Mouse (Mus musculus): ENCODE data around the gene Gadl1. TPM values are rescaled to one million over a fixed set of nuclear protein-coding genes. Genes with fewer than 3 reads are reported as not detected.

The Gadl1 gene
- polyA plus RNA-seq, 1 experiment from 2014 or later = 0.37 TPM

DNA sequence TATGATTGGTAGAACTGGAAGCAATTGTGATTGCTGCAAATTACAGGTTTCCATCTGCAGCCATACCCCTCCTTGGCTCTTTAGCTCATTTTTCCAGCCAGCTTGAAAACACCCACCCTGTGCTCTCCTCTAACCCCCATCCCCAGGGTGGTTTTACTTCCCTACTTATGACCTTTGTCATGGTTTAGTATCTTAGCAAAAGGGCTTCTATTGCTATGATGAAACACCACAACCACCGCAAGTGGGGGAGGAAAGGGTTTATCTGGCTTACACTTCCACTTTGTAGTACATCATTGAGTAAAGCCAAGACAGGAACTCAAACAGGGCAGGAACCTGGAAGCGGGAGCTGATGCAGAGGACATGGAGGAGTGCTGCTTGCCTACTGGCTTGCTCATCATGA, 168.2 kb downstream of the Gadl1 start:
- DNase-seq (ENCODE audit: low spot score) = no peak

GRCm38 (mm10) chr9:116081781-116082180, 172.5 kb downstream of the Gadl1 start:
- no peaks in the 10 kb centered on the region for H3K27me3 ChIP-seq (replicated peaks; ENCODE audit: control insufficient read depth, insufficient read depth, low read length)
- DNase-seq (ENCODE audit: low spot score) = no peak

More for the DNA sequence above, 168.2 kb downstream of the Gadl1 start:
- H3K9me3 ChIP-seq (ENCODE audit: control insufficient read depth, low read length) = no peaks in the 10 kb centered on the region
- H3K36me3 ChIP-seq (ENCODE audit: control insufficient read depth, insufficient read depth, low read length) = no peaks in the 10 kb centered on the region
- H3K4me2 ChIP-seq = no peak overlapping the region
- H3K9ac ChIP-seq (ENCODE audit: low read depth, low read length) = no peak overlapping the region
- no peak overlapping the region for H3K27ac ChIP-seq (ENCODE audit: low read depth, low read length)
- H3K4me3 ChIP-seq (ENCODE audit: low read depth, low read length) = no peak overlapping the region
- 50% methylated on average over 2 of the region's 2 CpGs for WGBS
- ATAC-seq (replicated peaks; ENCODE audit: low FRiP score) = no peak
- H3K27me3 ChIP-seq (replicated peaks; ENCODE audit: control insufficient read depth, insufficient read depth, low read length) = no peaks in the 10 kb centered on the region
- H3K4me1 ChIP-seq (replicated peaks; ENCODE audit: control insufficient read depth, insufficient read depth, low read length) = no peaks in the 10 kb centered on the region

DNA sequence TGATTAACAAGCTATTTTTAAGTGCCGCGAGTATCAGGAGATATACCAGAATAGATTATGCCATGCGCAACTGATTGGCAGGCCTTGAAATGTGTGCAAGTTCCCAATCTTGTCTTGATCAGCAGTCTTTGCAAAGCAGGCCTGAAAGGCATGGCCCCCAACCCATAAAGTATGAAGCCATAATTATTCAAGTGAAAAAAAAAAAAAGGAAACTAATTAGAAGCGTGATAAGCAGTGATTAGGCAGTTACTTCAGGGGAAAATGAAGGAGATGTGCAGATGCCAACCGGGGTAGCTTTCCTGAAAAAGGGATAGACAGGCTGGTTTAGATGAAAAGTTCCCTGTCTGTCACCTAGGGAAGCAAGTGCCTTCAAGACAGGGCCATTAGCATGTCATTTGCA, 174.0 kb downstream of the Gadl1 start:
- Histone ChIP-seq H3K9me3 (ENCODE audit: control insufficient read depth, low read length) (no peaks in the 10 kb centered on the region), H3K27ac (ENCODE audit: low read depth, low read length) (no peak overlapping the region), H3K9ac (ENCODE audit: low read depth, low read length) (no peak overlapping the region), H3K36me3 (ENCODE audit: control insufficient read depth, insufficient read depth, low read length) (no peaks in the 10 kb centered on the region), H3K4me1 (replicated peaks; ENCODE audit: control insufficient read depth, insufficient read depth, low read length) (no peaks in the 10 kb centered on the region), H3K4me2 (no peak overlapping the region), H3K27me3 (replicated peaks; ENCODE audit: control insufficient read depth, insufficient read depth, low read length) (no peaks in the 10 kb centered on the region), H3K4me3 (ENCODE audit: low read depth, low read length) (no peak overlapping the region)
- 82% methylated on average over 5 of the region's 5 CpGs for WGBS
- DNase-seq (ENCODE audit: low spot score) (no peak), ATAC-seq (replicated peaks; ENCODE audit: low FRiP score) (no peak)

More at GRCm38 (mm10) chr9:116081781-116082180, 172.5 kb downstream of the Gadl1 start:
- H3K4me2 ChIP-seq = no peak overlapping the region
- no peaks in the 10 kb centered on the region for H3K36me3 ChIP-seq (ENCODE audit: control insufficient read depth, insufficient read depth, low read length)
- H3K4me3 ChIP-seq (ENCODE audit: low read depth, low read length) = no peak overlapping the region
- no peaks in the 10 kb centered on the region for H3K4me1 ChIP-seq (replicated peaks; ENCODE audit: control insufficient read depth, insufficient read depth, low read length)
- no peak overlapping the region for H3K9ac ChIP-seq (ENCODE audit: low read depth, low read length)
- H3K9me3 ChIP-seq (ENCODE audit: control insufficient read depth, low read length) = no peaks in the 10 kb centered on the region
- H3K27ac ChIP-seq (ENCODE audit: low read depth, low read length) = no peak overlapping the region
- WGBS = 86% methylated on average over 4 of the region's 4 CpGs
- ATAC-seq (replicated peaks; ENCODE audit: low FRiP score) = no peak

DNA sequence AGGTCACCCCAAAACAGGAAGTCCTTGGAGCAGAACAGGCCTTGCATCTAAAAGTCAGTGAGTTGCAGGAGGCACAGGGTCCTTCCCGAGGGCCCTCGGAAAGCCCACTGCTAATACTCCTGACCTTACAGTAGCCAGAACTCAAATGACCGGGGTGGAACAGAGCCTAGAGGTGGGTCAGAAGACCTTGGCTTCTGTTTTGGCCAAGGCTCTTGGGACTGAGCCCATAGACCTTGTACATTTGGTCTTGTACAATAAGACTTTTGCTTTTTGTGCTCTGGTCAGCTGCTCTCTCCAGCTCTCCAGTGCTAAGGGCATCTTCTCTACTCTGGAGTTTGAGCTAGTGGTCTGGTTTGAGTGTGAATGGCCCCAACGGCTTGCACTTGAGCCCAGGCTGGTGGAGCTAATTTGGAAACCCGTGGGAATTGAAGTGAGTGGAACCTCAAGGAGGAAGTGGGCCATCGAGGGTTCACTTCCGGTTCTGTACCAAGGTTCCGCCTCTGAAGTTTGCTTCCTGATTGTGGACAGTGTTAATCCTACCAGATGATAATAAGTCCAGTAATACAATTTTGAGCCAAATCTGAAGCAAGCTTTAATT, 174.6 kb downstream of the Gadl1 start:
- no peak for DNase-seq (ENCODE audit: low spot score)
- no peak overlapping the region for H3K9ac ChIP-seq (ENCODE audit: low read depth, low read length)
- H3K36me3 ChIP-seq (ENCODE audit: control insufficient read depth, insufficient read depth, low read length) = no peaks in the 10 kb centered on the region
- no peaks in the 10 kb centered on the region for H3K27me3 ChIP-seq (replicated peaks; ENCODE audit: control insufficient read depth, insufficient read depth, low read length)
- no peak overlapping the region for H3K4me2 ChIP-seq
- ATAC-seq (replicated peaks; ENCODE audit: low FRiP score) = no peak
- no peak overlapping the region for H3K27ac ChIP-seq (ENCODE audit: low read depth, low read length)
- H3K4me1 ChIP-seq (replicated peaks; ENCODE audit: control insufficient read depth, insufficient read depth, low read length) = no peaks in the 10 kb centered on the region
- H3K4me3 ChIP-seq (ENCODE audit: low read depth, low read length) = no peak overlapping the region
- no peaks in the 10 kb centered on the region for H3K9me3 ChIP-seq (ENCODE audit: control insufficient read depth, low read length)
- 67% methylated on average over 8 of the region's 8 CpGs for WGBS

DNA sequence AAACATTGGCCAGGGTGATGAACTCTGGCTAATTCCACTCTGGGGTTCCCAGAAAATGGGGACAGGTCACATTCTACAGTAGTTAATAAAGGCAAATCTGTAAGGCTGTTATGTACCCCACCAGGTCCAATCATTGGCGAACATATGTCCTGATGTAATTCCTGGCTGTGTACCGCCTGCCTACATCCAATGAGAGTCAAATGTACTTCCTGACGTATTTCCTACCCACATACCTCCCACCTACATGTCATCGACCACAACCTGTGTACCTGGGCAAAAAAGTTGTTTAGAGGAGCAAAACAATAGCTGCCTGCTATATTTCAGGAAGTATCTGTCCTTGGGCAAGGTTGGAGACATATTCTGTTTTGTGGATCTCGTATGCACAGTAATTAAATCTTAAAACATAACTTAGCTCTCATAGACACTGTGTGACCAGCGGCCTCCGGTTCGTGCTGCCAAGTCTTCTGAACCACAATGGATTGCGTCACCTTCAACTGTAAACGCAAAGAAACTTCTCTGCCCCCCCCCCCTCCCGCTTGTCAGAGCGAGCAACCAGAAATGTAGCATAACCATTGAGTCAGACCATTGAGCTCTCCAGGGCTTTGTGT, 175.2 kb downstream of the Gadl1 start:
- Histone ChIP-seq H3K27me3 (replicated peaks; ENCODE audit: control insufficient read depth, insufficient read depth, low read length) (no peaks in the 10 kb centered on the region), H3K4me1 (replicated peaks; ENCODE audit: control insufficient read depth, insufficient read depth, low read length) (no peaks in the 10 kb centered on the region), H3K9me3 (ENCODE audit: control insufficient read depth, low read length) (no peaks in the 10 kb centered on the region), H3K4me2 (no peak overlapping the region), H3K4me3 (ENCODE audit: low read depth, low read length) (no peak overlapping the region), H3K36me3 (ENCODE audit: control insufficient read depth, insufficient read depth, low read length) (no peaks in the 10 kb centered on the region), H3K27ac (ENCODE audit: low read depth, low read length) (no peak overlapping the region), H3K9ac (ENCODE audit: low read depth, low read length) (no peak overlapping the region)
- WGBS = 73% methylated on average over 12 of the region's 12 CpGs
- DNase-seq (ENCODE audit: low spot score) (no peak), ATAC-seq (replicated peaks; ENCODE audit: low FRiP score) (no peak)

- H3K27me3 ChIP-seq (replicated peaks; ENCODE audit: control insufficient read depth, insufficient read depth, low read length) = no peaks in the 10 kb centered on the region
These were observed 176.7 kb downstream of the Gadl1 start for GRCm38 (mm10) chr9:116085999-116086398.

GRCm38 (mm10) chr9:116087263-116087662, 178.0 kb downstream of the Gadl1 start:
- Histone ChIP-seq H3K9me3 (ENCODE audit: control insufficient read depth, low read length) (no peaks in the 10 kb centered on the region), H3K27ac (ENCODE audit: low read depth, low read length) (no peak overlapping the region), H3K9ac (ENCODE audit: low read depth, low read length) (no peak overlapping the region), H3K4me1 (replicated peaks; ENCODE audit: control insufficient read depth, insufficient read depth, low read length) (no peaks in the 10 kb centered on the region), H3K36me3 (ENCODE audit: control insufficient read depth, insufficient read depth, low read length) (no peaks in the 10 kb centered on the region; the same call in 1 of the 2 replicates), H3K4me3 (ENCODE audit: low read depth, low read length) (no peak overlapping the region), H3K27me3 (replicated peaks; ENCODE audit: control insufficient read depth, insufficient read depth, low read length) (no peaks in the 10 kb centered on the region), H3K4me2 (no peak overlapping the region)
- no peak for ATAC-seq (replicated peaks; ENCODE audit: low FRiP score)
- 89% methylated on average over 5 of the region's 5 CpGs for WGBS
- DNase-seq (ENCODE audit: low spot score) = no peak

More at GRCm38 (mm10) chr9:116085999-116086398, 176.7 kb downstream of the Gadl1 start:
- DNase-seq (ENCODE audit: low spot score) (no peak), ATAC-seq (replicated peaks; ENCODE audit: low FRiP score) (no peak)
- WGBS = 86% methylated on average over 6 of the region's 6 CpGs
- no peaks in the 10 kb centered on the region; the same call in 1 of the 2 replicates for H3K36me3 ChIP-seq (ENCODE audit: control insufficient read depth, insufficient read depth, low read length)
- H3K9ac ChIP-seq (ENCODE audit: low read depth, low read length) = no peak overlapping the region
- H3K4me1 ChIP-seq (replicated peaks; ENCODE audit: control insufficient read depth, insufficient read depth, low read length) = no peaks in the 10 kb centered on the region
- no peak overlapping the region for H3K4me2 ChIP-seq
- H3K27ac ChIP-seq (ENCODE audit: low read depth, low read length) = no peak overlapping the region
- no peak overlapping the region for H3K4me3 ChIP-seq (ENCODE audit: low read depth, low read length)
- H3K9me3 ChIP-seq (ENCODE audit: control insufficient read depth, low read length) = no peaks in the 10 kb centered on the region

- WGBS = 30% methylated on average over 5 of the region's 5 CpGs
- no peak overlapping the region for H3K9ac ChIP-seq (ENCODE audit: low read depth, low read length)
- peak; percentile 47 for DNase-seq (ENCODE audit: low spot score)
These were observed 178.6 kb downstream of the Gadl1 start for GRCm38 (mm10) chr9:116087880-116088279.

GRCm38 (mm10) chr9:116088912-116089311, 179.7 kb downstream of the Gadl1 start:
- H3K27ac ChIP-seq (ENCODE audit: low read depth, low read length) = no peak overlapping the region
- H3K4me3 ChIP-seq (ENCODE audit: low read depth, low read length) = no peak overlapping the region
- ATAC-seq (replicated peaks; ENCODE audit: low FRiP score) (no peak), DNase-seq (ENCODE audit: low spot score) (no peak)
- no peaks in the 10 kb centered on the region for H3K27me3 ChIP-seq (replicated peaks; ENCODE audit: control insufficient read depth, insufficient read depth, low read length)
- 88% methylated on average over 9 of the region's 9 CpGs for WGBS
- H3K9me3 ChIP-seq (ENCODE audit: control insufficient read depth, low read length) = no peaks in the 10 kb centered on the region
- H3K36me3 ChIP-seq (ENCODE audit: control insufficient read depth, insufficient read depth, low read length) = no peaks in the 10 kb centered on the region; the same call in 1 of the 2 replicates
- H3K4me1 ChIP-seq (replicated peaks; ENCODE audit: control insufficient read depth, insufficient read depth, low read length) = no peaks in the 10 kb centered on the region
- no peak overlapping the region for H3K4me2 ChIP-seq
- no peak overlapping the region for H3K9ac ChIP-seq (ENCODE audit: low read depth, low read length)

More at GRCm38 (mm10) chr9:116087880-116088279, 178.6 kb downstream of the Gadl1 start:
- Histone ChIP-seq H3K36me3 (ENCODE audit: control insufficient read depth, insufficient read depth, low read length) (no peaks in the 10 kb centered on the region; the same call in 1 of the 2 replicates), H3K4me2 (no peak overlapping the region), H3K4me1 (replicated peaks; ENCODE audit: control insufficient read depth, insufficient read depth, low read length) (no peaks in the 10 kb centered on the region), H3K9me3 (ENCODE audit: control insufficient read depth, low read length) (no peaks in the 10 kb centered on the region), H3K27ac (ENCODE audit: low read depth, low read length) (no peak overlapping the region), H3K4me3 (ENCODE audit: low read depth, low read length) (no peak overlapping the region), H3K27me3 (replicated peaks; ENCODE audit: control insufficient read depth, insufficient read depth, low read length) (no peaks in the 10 kb centered on the region)
- no peak for ATAC-seq (replicated peaks; ENCODE audit: low FRiP score)

All from liver, embryonic 11.5 days (tissue).